Mouse (Mus musculus): Measurements from ENCODE around the gene Tssk1.

DNA sequence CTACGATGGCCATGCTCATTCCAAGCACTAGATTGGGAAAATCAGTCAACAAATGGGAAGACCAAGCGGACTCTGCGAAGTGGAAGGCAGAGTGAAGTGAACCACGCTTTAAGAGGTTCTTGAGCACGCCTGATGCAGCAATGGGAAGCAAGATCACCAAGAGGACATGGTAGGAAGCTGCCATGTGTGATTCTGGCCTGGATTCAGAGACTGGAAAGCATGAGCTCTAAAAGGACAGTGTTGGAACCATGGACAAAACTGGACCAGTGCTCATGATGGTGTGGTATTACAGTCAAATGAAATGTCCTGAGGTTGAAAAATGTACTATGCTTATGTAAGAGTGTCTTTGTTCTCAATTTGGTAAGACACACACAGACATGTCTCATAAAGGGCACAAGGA, 42.7 kb upstream of the Tssk1 start:
- TF ChIP-seq MAFK (IDR thresholded peaks at IDR 0.05; ENCODE audit: insufficient read depth, low read depth, low read length) (no peak), CHD2 (IDR thresholded peaks at IDR 0.05; ENCODE audit: low read depth, low read length) (no peak)

All from ES-E14 (cell line).